Mouse (Mus musculus) heart, adult 9 months (tissue): ENCODE results near the gene Ckm.

Experiments
- DNase-seq, 2 experiments: peaks; one replicate each; pipeline ENCODE4 v3.0.0; 2022; ENCODE audit warnings: low spot score in 2 of 2

The Ckm gene

GRCm38 (mm10) chr7:19388699-19389413 is 15.7 kb upstream of the Ckm start:
- DNase-seq, result no peak

DNA sequence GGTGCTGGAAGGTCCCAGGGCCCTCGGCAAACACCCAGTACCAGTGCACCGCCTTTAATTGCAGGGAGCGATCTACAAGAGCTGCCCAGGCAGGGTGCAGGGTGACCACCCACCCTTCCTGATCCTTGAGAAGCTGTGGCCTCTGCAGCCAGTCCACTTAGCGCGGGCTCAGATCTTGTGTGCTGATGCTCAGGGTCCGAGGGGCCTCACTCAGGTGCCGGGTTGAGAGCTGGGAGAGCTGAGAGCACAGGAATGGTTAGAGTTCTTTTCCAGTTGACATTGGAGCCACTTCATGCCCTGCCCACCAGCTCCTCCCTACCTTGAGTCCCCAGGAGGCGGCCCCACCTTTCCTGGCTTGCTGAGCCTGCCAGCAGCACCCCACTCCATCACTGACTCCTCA is 10.1 kb upstream of the Ckm start:
- DNase-seq, result no peak

DNA sequence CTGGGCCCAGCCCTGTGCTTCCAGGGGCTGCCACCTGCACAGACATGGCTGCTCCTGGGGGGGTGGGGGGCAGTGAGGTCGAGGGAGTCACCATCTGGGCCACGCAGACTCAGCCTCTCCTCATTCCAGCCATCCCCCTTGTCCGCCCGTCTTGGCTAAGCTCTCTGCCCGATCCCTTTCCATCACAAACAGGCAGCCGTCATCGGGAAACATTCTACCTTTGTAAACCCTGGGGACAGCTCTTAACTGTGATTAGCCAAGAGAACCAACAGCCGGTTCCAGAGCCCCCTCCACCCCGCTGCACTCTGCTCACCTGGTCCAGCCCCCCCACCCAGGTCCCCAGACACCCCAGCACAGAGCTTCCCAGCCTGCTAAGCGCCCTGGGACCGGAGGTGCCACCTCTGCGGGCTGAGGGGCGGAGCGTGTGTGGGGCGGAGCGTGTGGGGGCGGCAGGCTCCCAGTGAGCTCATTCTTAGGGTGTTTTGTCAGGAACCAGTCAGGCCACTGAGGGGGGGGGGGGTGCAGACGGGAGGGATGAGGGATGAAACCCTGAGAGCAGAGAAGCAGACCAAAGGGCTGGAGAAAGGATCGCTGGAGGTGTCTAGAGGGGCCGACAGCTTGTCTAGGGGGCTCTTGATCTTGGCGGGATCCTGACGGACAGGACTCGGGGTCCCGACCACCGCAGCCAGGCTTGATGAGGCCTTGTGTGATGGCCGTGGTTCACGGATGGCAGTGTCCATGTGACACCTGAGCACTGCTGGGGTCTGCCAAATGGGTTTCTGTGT is 4.9 kb upstream of the Ckm start:
- DNase-seq, result no peak

GRCm38 (mm10) chr7:19400946-19401345 is 3.6 kb upstream of the Ckm start:
- no peak for DNase-seq

GRCm38 (mm10) chr7:19402535-19403112 is 2.0 kb upstream of the Ckm start:
- no peak for DNase-seq

- no peak for DNase-seq
Observed at GRCm38 (mm10) chr7:19403731-19404296, 762 bp upstream of the Ckm start, which contains the start of gene Klc3. Klc3 (minus strand) TSS chr7:19404104.

DNA sequence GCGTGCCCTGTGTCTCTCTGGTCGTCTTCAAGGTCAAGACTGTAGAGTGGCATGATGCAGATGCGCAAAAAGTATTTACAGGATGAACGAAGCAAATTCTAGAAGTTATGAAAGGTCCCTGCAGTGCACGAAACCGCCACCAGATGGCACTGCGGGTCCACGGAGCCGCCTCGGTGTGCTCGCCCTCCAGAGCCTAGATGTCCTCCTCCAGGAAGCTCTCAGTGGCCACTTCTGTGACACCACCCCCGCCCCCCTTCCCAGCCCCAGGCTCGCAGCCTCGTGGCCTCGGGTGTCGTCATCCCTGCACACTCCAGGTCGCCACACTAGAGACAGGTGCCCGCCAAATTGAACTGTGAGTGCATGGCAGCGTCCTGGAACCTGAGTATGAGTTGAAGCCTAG is 841 bp downstream of the Ckm start:
- DNase-seq, result peak; percentile 33 to 73

DNA sequence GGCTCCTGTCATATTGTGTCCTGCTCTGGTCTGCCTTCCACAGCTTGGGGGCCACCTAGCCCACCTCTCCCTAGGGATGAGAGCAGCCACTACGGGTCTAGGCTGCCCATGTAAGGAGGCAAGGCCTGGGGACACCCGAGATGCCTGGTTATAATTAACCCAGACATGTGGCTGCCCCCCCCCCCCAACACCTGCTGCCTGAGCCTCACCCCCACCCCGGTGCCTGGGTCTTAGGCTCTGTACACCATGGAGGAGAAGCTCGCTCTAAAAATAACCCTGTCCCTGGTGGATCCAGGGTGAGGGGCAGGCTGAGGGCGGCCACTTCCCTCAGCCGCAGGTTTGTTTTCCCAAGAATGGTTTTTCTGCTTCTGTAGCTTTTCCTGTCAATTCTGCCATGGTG is 5.2 kb downstream of the Ckm start:
- DNase-seq, result peak; percentile 27 to 29

- DNase-seq, result peak; percentile 85 to 89
Observed at GRCm38 (mm10) chr7:19410766-19411344, 6.3 kb downstream of the Ckm start.

GRCm38 (mm10) chr7:19411783-19412182 is 7.2 kb downstream of the Ckm start:
- peak; percentile 37 for DNase-seq

DNA sequence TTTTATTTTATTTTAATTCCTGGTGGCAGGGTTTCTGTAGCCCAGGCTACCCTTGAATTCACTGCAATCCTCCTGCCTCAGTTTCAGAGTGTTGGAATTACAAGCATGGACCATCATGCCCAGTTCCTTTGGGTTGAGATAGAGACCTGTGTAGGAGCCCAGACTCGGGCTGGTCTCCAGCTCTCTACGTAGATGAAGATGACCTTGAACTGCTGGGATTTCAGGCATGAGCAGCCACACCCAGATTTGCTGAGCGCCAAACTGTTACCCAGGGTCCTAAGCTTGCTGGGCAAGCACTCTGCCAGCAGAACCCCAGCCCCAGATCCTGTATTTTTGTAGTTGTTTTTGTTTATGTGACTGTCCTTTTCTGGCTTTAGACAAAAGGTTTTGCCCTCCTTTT is 8.9 kb downstream of the Ckm start:
- DNase-seq, result no peak

DNA sequence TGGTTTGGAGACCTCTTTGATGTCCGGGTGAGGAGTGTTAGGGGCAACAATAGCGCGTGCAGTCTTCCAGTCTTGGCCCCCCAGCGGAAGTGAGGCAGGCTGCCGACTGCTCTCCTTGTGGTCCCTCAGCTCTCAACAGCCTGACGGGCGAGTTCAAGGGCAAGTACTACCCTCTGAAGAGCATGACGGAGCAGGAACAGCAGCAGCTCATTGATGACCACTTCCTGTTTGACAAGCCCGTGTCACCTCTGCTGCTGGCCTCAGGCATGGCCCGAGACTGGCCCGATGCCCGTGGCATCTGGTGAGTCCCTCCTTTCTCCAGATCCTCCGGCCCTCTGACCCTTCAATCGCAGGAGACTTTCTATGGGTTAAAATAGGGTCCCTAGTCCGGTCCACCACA is 12.0 kb downstream of the Ckm start:
- no peak for DNase-seq

GRCm38 (mm10) chr7:19420121-19420520 is 15.5 kb downstream of the Ckm start:
- no peak for DNase-seq

DNA sequence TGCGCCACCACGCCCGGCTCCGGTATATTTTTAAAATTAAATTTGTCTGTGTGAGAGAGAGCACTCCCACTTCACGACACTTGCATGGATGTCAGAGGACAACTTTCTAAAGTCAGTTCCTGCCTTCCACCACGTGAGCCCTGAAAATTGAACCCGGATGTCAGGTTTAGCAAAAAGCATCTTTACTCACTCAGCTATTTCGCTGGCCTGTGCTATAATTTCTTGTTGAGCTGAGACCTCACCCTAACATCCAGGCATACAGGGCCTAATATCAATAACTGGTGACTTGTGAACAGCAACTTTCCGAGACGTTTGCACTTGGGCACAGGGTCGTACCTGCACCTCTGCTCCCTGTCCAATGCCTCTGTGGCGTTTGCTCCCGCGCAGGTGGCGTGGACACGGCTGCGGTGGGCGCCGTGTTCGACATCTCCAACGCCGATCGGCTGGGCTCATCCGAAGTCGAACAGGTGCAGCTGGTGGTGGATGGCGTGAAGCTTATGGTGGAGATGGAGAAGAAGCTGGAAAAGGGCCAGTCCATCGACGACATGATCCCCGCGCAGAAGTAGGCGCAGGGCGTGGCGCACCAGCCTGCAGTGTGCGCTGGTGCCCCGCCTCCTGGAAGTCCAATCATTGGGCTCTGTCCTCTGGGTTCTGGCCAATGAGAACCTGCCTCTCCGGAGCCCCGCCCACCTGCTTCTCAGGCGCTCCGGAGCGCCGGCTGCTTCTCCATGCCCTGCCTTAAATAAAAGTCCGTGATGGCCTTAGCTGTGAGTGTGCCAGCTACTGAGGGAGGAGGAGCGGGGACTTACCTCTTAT is 16.5 kb downstream of the Ckm start:
- peak; percentile 78 to 80 for DNase-seq

GRCm38 (mm10) chr7:19423083-19423482 is 18.5 kb downstream of the Ckm start:
- DNase-seq, result no peak

DNA sequence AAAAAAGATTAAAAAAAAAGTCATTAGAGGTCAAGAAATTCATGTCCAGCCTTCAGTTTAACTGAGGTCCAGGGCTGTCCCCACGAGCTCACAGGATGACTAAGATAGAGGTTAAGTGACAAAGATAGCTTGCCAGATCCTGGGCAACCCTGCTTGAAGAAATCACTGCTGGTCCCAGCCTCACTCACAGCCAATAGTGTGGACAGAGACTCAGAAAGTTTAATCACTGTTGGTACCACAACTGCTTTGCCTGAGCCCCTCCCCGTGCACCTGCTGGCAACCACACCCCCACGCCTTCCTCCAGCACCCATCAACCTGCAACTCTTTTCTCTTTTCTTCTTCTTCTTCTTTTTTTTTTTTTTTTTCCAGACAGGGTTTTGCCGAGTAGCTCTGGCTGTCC is 19.5 kb downstream of the Ckm start:
- no peak for DNase-seq

DNA sequence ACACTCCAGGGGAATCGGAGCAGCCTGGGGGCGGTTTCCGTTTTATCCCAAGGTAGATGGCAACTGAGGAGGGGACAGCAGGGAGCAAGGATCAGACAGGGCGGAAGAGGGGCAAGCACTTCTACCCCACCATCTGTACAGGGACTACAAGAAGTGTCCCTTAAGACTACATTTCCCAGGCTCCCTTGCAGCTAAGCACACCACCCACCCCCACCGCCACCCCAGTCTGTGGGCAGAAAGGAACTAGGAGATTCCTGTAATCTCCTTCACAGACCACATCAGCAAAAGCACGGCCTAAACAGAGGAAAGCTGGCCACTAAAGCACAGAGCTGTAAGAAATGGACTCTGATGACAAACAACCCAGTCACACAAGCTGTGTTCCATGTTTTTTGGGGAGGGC is 21.8 kb downstream of the Ckm start:
- DNase-seq, result no peak

GRCm38 (mm10) chr7:19426888-19427287 is 22.3 kb downstream of the Ckm start:
- DNase-seq, result no peak

- no peak for DNase-seq
Observed at GRCm38 (mm10) chr7:19427999-19428650, 23.5 kb downstream of the Ckm start.

- DNase-seq, result no peak
Observed at GRCm38 (mm10) chr7:19429726-19430125, 25.1 kb downstream of the Ckm start.

- no peak for DNase-seq
Observed at GRCm38 (mm10) chr7:19430402-19430801, 25.8 kb downstream of the Ckm start.
